Mouse (Mus musculus): ENCODE results near the gene Zxdc. TPM values are rescaled to one million over a fixed set of nuclear protein-coding genes. Genes with fewer than 3 reads are reported as not detected.

The Zxdc gene
- polyA plus RNA-seq, 1 experiment from 2014 or later: 4.4 TPM

Other genes with a start within 250 kb of the Zxdc start
- gene Vmn1r51, start 246.9 kb upstream of the Zxdc start, polyA plus RNA-seq (2015; fragmentation: Nextera tagmentation; extraction: Ambion mirVana): not detected in 2 replicates
- not detected in 2 replicates for gene Vmn1r52, start 194.7 kb upstream of the Zxdc start, polyA plus RNA-seq (2015; fragmentation: Nextera tagmentation; extraction: Ambion mirVana)
- not detected in 2 replicates for gene V1ra8, start 166.7 kb upstream of the Zxdc start, polyA plus RNA-seq (2015; fragmentation: Nextera tagmentation; extraction: Ambion mirVana)
- 0.12 TPM in 2 replicates for gene Vmn1r53, start 145.1 kb upstream of the Zxdc start, polyA plus RNA-seq (2015; fragmentation: Nextera tagmentation; extraction: Ambion mirVana)
- gene Vmn1r54, start 123.2 kb upstream of the Zxdc start, polyA plus RNA-seq (2015; fragmentation: Nextera tagmentation; extraction: Ambion mirVana): not detected in 2 replicates
- not detected in 2 replicates for gene BC048671, start 68.3 kb upstream of the Zxdc start, polyA plus RNA-seq (2015; fragmentation: Nextera tagmentation; extraction: Ambion mirVana)
- gene Chst13, start 44.3 kb upstream of the Zxdc start, polyA plus RNA-seq (2015; fragmentation: Nextera tagmentation; extraction: Ambion mirVana): 0.34 and 1.1 TPM in 2 replicates
- gene Uroc1, start 36.2 kb upstream of the Zxdc start, polyA plus RNA-seq (2015; fragmentation: Nextera tagmentation; extraction: Ambion mirVana): 0.12 and 0.65 TPM in 2 replicates
- gene Cfap100, start 59.3 kb downstream of the Zxdc start, polyA plus RNA-seq (2015; fragmentation: Nextera tagmentation; extraction: Ambion mirVana): 0.27 and 0.32 TPM in 2 replicates
- gene Klf15, start 93.1 kb downstream of the Zxdc start, polyA plus RNA-seq (2015; fragmentation: Nextera tagmentation; extraction: Ambion mirVana): 5.9 and 6.3 TPM in 2 replicates
- gene Aldh1l1, start 116.9 kb downstream of the Zxdc start, polyA plus RNA-seq (2015; fragmentation: Nextera tagmentation; extraction: Ambion mirVana): 27.4 and 32.7 TPM in 2 replicates
- 6.4 and 7.1 TPM in 2 replicates for gene Slc41a3, start 235.2 kb downstream of the Zxdc start, polyA plus RNA-seq (2015; fragmentation: Nextera tagmentation; extraction: Ambion mirVana)